Mouse (Mus musculus): ENCODE data around the gene Tti1. TPM values are rescaled to one million over a fixed set of nuclear protein-coding genes. Genes with fewer than 3 reads are reported as not detected.

The Tti1 gene
- total RNA-seq (2023) = 26.8 TPM

GRCm38 (mm10) chr2:158028354-158028863 lies at the start of gene Tti1, which contains the start of gene Rprd1b:
Gene Tti1, minus strand, starts transcription at chr2:158028433.
Gene Rprd1b, plus strand, starts transcription at chr2:158028497.

Other genes starting within 250 kb of the Tti1 start
- not detected for gene Vstm2l, start 113.8 kb downstream of the Tti1 start, total RNA-seq (2023)
- 29.9 TPM for gene Rprd1b, start 64 bp upstream of the Tti1 start, total RNA-seq (2023)
- gene Tgm2, start 118.0 kb upstream of the Tti1 start, total RNA-seq (2023) = 4.3 TPM
- not detected for gene D630003M21Rik, start 200.8 kb upstream of the Tti1 start, total RNA-seq (2023)
- not detected for gene Bpi, start 229.7 kb upstream of the Tti1 start, total RNA-seq (2023)

All from CD4-positive naive resting alpha-beta T cell, adult 76 days (primary cell).